Mouse (Mus musculus): ENCODE measurements around the gene Zfp612. TPM values are rescaled to one million over a fixed set of nuclear protein-coding genes. Genes with fewer than 3 reads are reported as not detected.
"Not testable (repeated sequence)": the region's sequence is repeated elsewhere in the genome, so short reads cannot be mapped to it uniquely, and the experiment has no call there.

The Zfp612 gene
- 2.4 and 2.8 TPM in 2 replicates for polyA plus RNA-seq (2011; ENCODE audit: insufficient read depth, insufficient read length, low read depth, missing spikeins)

GRCm38 (mm10) chr8:110079282-110080221 is at the start of gene Zfp612:
Zfp612 (plus strand) TSS chr8:110079746.
- Histone ChIP-seq H3K9me3 (replicated peaks; ENCODE audit: control insufficient read depth, insufficient read depth, low read length, poor library complexity, severe bottlenecking) (no peaks in the 10 kb centered on the region), H3K4me1 (ENCODE audit: control insufficient read depth, insufficient read depth, low read length) (no peaks in the 10 kb centered on the region), H3K4me3 (ENCODE audit: low read depth, low read length) (peak within 1 kb of the TSS; percentile 93), H3K9ac (ENCODE audit: low read depth, poor library complexity, severe bottlenecking) (peak within 1 kb of the TSS; percentile 63), H3K36me3 (ENCODE audit: control insufficient read depth, insufficient read depth, low read length, poor library complexity, severe bottlenecking) (no peaks in the 10 kb centered on the region), H3K27me3 (ENCODE audit: control insufficient read depth, insufficient read depth, low read length, poor library complexity, severe bottlenecking) (no peaks in the 10 kb centered on the region), H3K27ac (ENCODE audit: insufficient read depth, low read length) (no peak within 1 kb of the TSS)
- TF ChIP-seq CTCF (IDR thresholded peaks at IDR 0.05; ENCODE audit: low read depth, low read length) (no peak), POLR2A (IDR thresholded peaks at IDR 0.05; ENCODE audit: insufficient read depth, low read length) (no peak), EP300 (IDR thresholded peaks at IDR 0.05; ENCODE audit: insufficient read depth, low read depth, low read length) (no peak)

GRCm38 (mm10) chr8:110033771-110034170 is 45.8 kb upstream of the Zfp612 start:
- H3K4me3 ChIP-seq (ENCODE audit: low read depth, low read length); H3K27me3 ChIP-seq (ENCODE audit: control insufficient read depth, insufficient read depth, low read length, poor library complexity, severe bottlenecking); H3K4me1 ChIP-seq (ENCODE audit: control insufficient read depth, insufficient read depth, low read length); H3K27ac ChIP-seq (ENCODE audit: insufficient read depth, low read length); H3K9ac ChIP-seq (ENCODE audit: low read depth, poor library complexity, severe bottlenecking); H3K9me3 ChIP-seq (replicated peaks; ENCODE audit: control insufficient read depth, insufficient read depth, low read length, poor library complexity, severe bottlenecking); H3K36me3 ChIP-seq (ENCODE audit: control insufficient read depth, insufficient read depth, low read length, poor library complexity, severe bottlenecking): not testable (repeated sequence)

GRCm38 (mm10) chr8:110034331-110034730 is 45.2 kb upstream of the Zfp612 start:
- H3K27ac ChIP-seq (ENCODE audit: insufficient read depth, low read length) = no peak overlapping the region
- no peaks in the 10 kb centered on the region for H3K36me3 ChIP-seq (ENCODE audit: control insufficient read depth, insufficient read depth, low read length, poor library complexity, severe bottlenecking)
- TF ChIP-seq CTCF (IDR thresholded peaks at IDR 0.05; ENCODE audit: low read depth, low read length) (no peak), EP300 (IDR thresholded peaks at IDR 0.05; ENCODE audit: insufficient read depth, low read depth, low read length) (no peak), POLR2A (IDR thresholded peaks at IDR 0.05; ENCODE audit: insufficient read depth, low read length) (no peak)
- H3K27me3 ChIP-seq (ENCODE audit: control insufficient read depth, insufficient read depth, low read length, poor library complexity, severe bottlenecking) = no peaks in the 10 kb centered on the region
- no peak overlapping the region for H3K9ac ChIP-seq (ENCODE audit: low read depth, poor library complexity, severe bottlenecking)
- H3K4me1 ChIP-seq (ENCODE audit: control insufficient read depth, insufficient read depth, low read length) = no peaks in the 10 kb centered on the region
- H3K9me3 ChIP-seq (replicated peaks; ENCODE audit: control insufficient read depth, insufficient read depth, low read length, poor library complexity, severe bottlenecking) = no peaks in the 10 kb centered on the region
- H3K4me3 ChIP-seq (ENCODE audit: low read depth, low read length) = no peak overlapping the region

- H3K9ac ChIP-seq (ENCODE audit: low read depth, poor library complexity, severe bottlenecking) = no peak overlapping the region
- no peak overlapping the region for H3K4me3 ChIP-seq (ENCODE audit: low read depth, low read length)
- H3K4me1 ChIP-seq (ENCODE audit: control insufficient read depth, insufficient read depth, low read length) = no peaks in the 10 kb centered on the region
- no peaks in the 10 kb centered on the region for H3K9me3 ChIP-seq (replicated peaks; ENCODE audit: control insufficient read depth, insufficient read depth, low read length, poor library complexity, severe bottlenecking)
- H3K27me3 ChIP-seq (ENCODE audit: control insufficient read depth, insufficient read depth, low read length, poor library complexity, severe bottlenecking) = no peaks in the 10 kb centered on the region
- no peaks in the 10 kb centered on the region for H3K36me3 ChIP-seq (ENCODE audit: control insufficient read depth, insufficient read depth, low read length, poor library complexity, severe bottlenecking)
- no peak overlapping the region for H3K27ac ChIP-seq (ENCODE audit: insufficient read depth, low read length)
- TF ChIP-seq EP300 (IDR thresholded peaks at IDR 0.05; ENCODE audit: insufficient read depth, low read depth, low read length) = no peak
- TF ChIP-seq CTCF (IDR thresholded peaks at IDR 0.05; ENCODE audit: low read depth, low read length) = no peak
- no peak for TF ChIP-seq POLR2A (IDR thresholded peaks at IDR 0.05; ENCODE audit: insufficient read depth, low read length)
These were observed 43.4 kb upstream of the Zfp612 start for GRCm38 (mm10) chr8:110036156-110036555.

DNA sequence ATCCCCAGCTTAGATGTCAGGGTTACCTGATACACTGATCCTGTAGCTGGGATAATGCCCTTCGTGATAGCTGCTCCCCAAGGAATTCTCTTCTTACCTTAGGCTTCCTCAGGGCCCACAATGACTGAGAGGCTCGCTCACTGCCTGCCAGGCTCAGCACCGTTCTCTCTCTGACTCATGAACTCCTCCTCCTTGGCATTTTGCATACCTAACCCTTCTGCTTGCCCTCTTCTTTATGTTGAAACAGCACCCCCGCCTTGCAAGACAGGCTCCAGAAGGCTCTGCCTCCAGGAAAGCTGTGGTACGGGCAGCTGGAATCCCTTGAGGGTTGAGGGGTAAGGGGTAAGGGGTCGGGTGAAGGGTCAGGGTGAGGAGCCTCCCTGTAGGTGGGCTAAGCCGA is 40.3 kb upstream of the Zfp612 start:
- no peaks in the 10 kb centered on the region for H3K4me1 ChIP-seq (ENCODE audit: control insufficient read depth, insufficient read depth, low read length)
- no peak overlapping the region for H3K4me3 ChIP-seq (ENCODE audit: low read depth, low read length)
- no peaks in the 10 kb centered on the region; the same call in 1 of the 2 replicates for H3K9me3 ChIP-seq (replicated peaks; ENCODE audit: control insufficient read depth, insufficient read depth, low read length, poor library complexity, severe bottlenecking)
- peaks cover under 1% of the 10 kb centered on the region; the same call in 1 of the 2 replicates for H3K27me3 ChIP-seq (ENCODE audit: control insufficient read depth, insufficient read depth, low read length, poor library complexity, severe bottlenecking)
- H3K9ac ChIP-seq (ENCODE audit: low read depth, poor library complexity, severe bottlenecking) = no peak overlapping the region
- no peaks in the 10 kb centered on the region for H3K36me3 ChIP-seq (ENCODE audit: control insufficient read depth, insufficient read depth, low read length, poor library complexity, severe bottlenecking)
- TF ChIP-seq POLR2A (IDR thresholded peaks at IDR 0.05; ENCODE audit: insufficient read depth, low read length) = no peak
- TF ChIP-seq CTCF (IDR thresholded peaks at IDR 0.05; ENCODE audit: low read depth, low read length) = no peak
- TF ChIP-seq EP300 (IDR thresholded peaks at IDR 0.05; ENCODE audit: insufficient read depth, low read depth, low read length) = no peak
- no peak overlapping the region for H3K27ac ChIP-seq (ENCODE audit: insufficient read depth, low read length)

GRCm38 (mm10) chr8:110039659-110040058 is 39.9 kb upstream of the Zfp612 start, which contains the start of gene Chst4:
Chst4 (minus strand) TSS chr8:110039740.
- no peaks in the 10 kb centered on the region; the same call in 1 of the 2 replicates for H3K9me3 ChIP-seq (replicated peaks; ENCODE audit: control insufficient read depth, insufficient read depth, low read length, poor library complexity, severe bottlenecking)
- H3K36me3 ChIP-seq (ENCODE audit: control insufficient read depth, insufficient read depth, low read length, poor library complexity, severe bottlenecking) = no peaks in the 10 kb centered on the region
- H3K4me1 ChIP-seq (ENCODE audit: control insufficient read depth, insufficient read depth, low read length) = no peaks in the 10 kb centered on the region
- H3K9ac ChIP-seq (ENCODE audit: low read depth, poor library complexity, severe bottlenecking) = no peak within 1 kb of the TSS
- peaks cover 3% of the 10 kb centered on the region; the same call in 1 of the 2 replicates for H3K27me3 ChIP-seq (ENCODE audit: control insufficient read depth, insufficient read depth, low read length, poor library complexity, severe bottlenecking)
- no peak for TF ChIP-seq EP300 (IDR thresholded peaks at IDR 0.05; ENCODE audit: insufficient read depth, low read depth, low read length)
- TF ChIP-seq CTCF (IDR thresholded peaks at IDR 0.05; ENCODE audit: low read depth, low read length) = no peak
- TF ChIP-seq POLR2A (IDR thresholded peaks at IDR 0.05; ENCODE audit: insufficient read depth, low read length) = no peak
- H3K27ac ChIP-seq (ENCODE audit: insufficient read depth, low read length) = no peak within 1 kb of the TSS
- H3K4me3 ChIP-seq (ENCODE audit: low read depth, low read length) = no peak within 1 kb of the TSS

Data from ES-Bruce4 (cell line).